Mouse (Mus musculus) CH12.LX (cell line): ENCODE data around the gene Cpne8. TPM values are rescaled to one million over a fixed set of nuclear protein-coding genes. Genes with fewer than 3 reads are reported as not detected.

Source experiments
- DNase-seq: peaks from one replicate; pipeline ENCODE4 v3.0.0-alpha.2; 2013; ENCODE audit errors: extremely low read depth
- H3K27ac ChIP-seq: 2 replicates; pipeline ENCODE4 v1.5.1; 2012; ENCODE audit warnings: low read depth, mild to moderate bottlenecking, control low read depth, moderate library complexity; ENCODE audit not compliant: insufficient read depth
- H3K27me3 ChIP-seq: replicated peaks from 2 replicates; pipeline ENCODE3; 2012; ENCODE audit warnings: inconsistent platforms
- H3K36me3 ChIP-seq, 2 experiments: replicated peaks in 1 of 2; 2 replicates each; pipeline versions ENCODE3 to v1.6.1; 2012; ENCODE audit warnings: inconsistent platforms in 1 of 2, low read length in 1 of 2, mild to moderate bottlenecking in 1 of 2, mixed read lengths in 1 of 2, moderate library complexity in 1 of 2; ENCODE audit not compliant: control insufficient read depth in 1 of 2, insufficient read depth in 1 of 2
- H3K4me1 ChIP-seq, 2 experiments: 2 replicates each; pipeline ENCODE4 v1.6.1; 2012; ENCODE audit warnings: inconsistent platforms in 1 of 2, moderate library complexity in 1 of 2; ENCODE audit not compliant: insufficient read depth in 2 of 2, control insufficient read depth in 1 of 2
- H3K4me2 ChIP-seq: 2 replicates; pipeline ENCODE4 v1.6.1; 2012; ENCODE audit warnings: low read depth, mild to moderate bottlenecking, control low read depth; ENCODE audit not compliant: poor library complexity, insufficient read depth, severe bottlenecking
- H3K4me3 ChIP-seq, 3 experiments: fragments of 150-350 bp in 1 of 3; sonication (generic) in 1 of 3; replicated peaks in 1 of 3; 2 replicates each; pipeline versions ENCODE3 to v1.5.1; 2011 to 2012; ENCODE audit warnings: low read depth in 2 of 3, low read length in 2 of 3, mild to moderate bottlenecking in 2 of 3, moderate library complexity in 2 of 3, control low read depth in 1 of 3, improper control_type of control experiment in 1 of 3, inconsistent platforms in 1 of 3, mixed read lengths in 1 of 3; ENCODE audit not compliant: poor library complexity in 1 of 3
- H3K79me2 ChIP-seq: replicated peaks from 2 replicates; pipeline ENCODE4 v1.6.1; 2012; ENCODE audit warnings: mild to moderate bottlenecking, moderate library complexity; ENCODE audit not compliant: control insufficient read depth, poor library complexity, insufficient read depth, severe bottlenecking; ENCODE audit errors: extremely low read depth
- H3K9ac ChIP-seq: 2 replicates; pipeline ENCODE4 v1.6.1; 2012; ENCODE audit warnings: low read depth, mild to moderate bottlenecking, control low read depth, moderate library complexity; ENCODE audit not compliant: insufficient read depth
- H3K9me3 ChIP-seq: replicated peaks from 2 replicates; pipeline ENCODE3; 2012; ENCODE audit warnings: low read length, inconsistent platforms, mixed read lengths
- BHLHE40 ChIP-seq: IDR thresholded peaks from 2 replicates; pipeline ENCODE4 v1.6.1; 2011; ENCODE audit warnings: mild to moderate bottlenecking, low read depth, low read length, improper control_type of control experiment
- CHD1 ChIP-seq: IDR thresholded peaks from 2 replicates; pipeline ENCODE4 v1.6.1; 2012; ENCODE audit warnings: low read depth, low read length, improper control_type of control experiment, inconsistent platforms
- E2F4 ChIP-seq: IDR thresholded peaks from 2 replicates; pipeline ENCODE4 v1.6.1; 2011; ENCODE audit warnings: low read depth, low read length, improper control_type of control experiment; ENCODE audit not compliant: insufficient replicate concordance
- ELF1 ChIP-seq: IDR thresholded peaks from 2 replicates; pipeline ENCODE4 v1.6.1; 2014; ENCODE audit warnings: low read depth, mild to moderate bottlenecking, inconsistent platforms, low read length, improper control_type of control experiment
- EP300 ChIP-seq: IDR thresholded peaks from 2 replicates; pipeline ENCODE4 v1.6.1; 2011; ENCODE audit warnings: low read length, improper control_type of control experiment
- ETS1 ChIP-seq: conservative IDR thresholded peaks from 2 replicates; pipeline ENCODE4 v1.6.1; 2012; ENCODE audit warnings: low read depth, mild to moderate bottlenecking, inconsistent platforms, low read length, improper control_type of control experiment, moderate library complexity
- GABPA ChIP-seq: IDR thresholded peaks from 2 replicates; pipeline ENCODE4 v1.6.1; 2012; ENCODE audit warnings: low read depth, low read length, improper control_type of control experiment, inconsistent platforms; ENCODE audit not compliant: insufficient replicate concordance
- HCFC1 ChIP-seq: IDR thresholded peaks from 2 replicates; pipeline ENCODE4 v1.6.1; 2012; ENCODE audit warnings: low read depth, mild to moderate bottlenecking, inconsistent platforms, low read length, improper control_type of control experiment
- JUN ChIP-seq: IDR thresholded peaks from 2 replicates; pipeline ENCODE4 v1.6.1; 2011; ENCODE audit warnings: low read depth, mild to moderate bottlenecking, low read length, improper control_type of control experiment, moderate library complexity; ENCODE audit not compliant: insufficient read depth
- JUND ChIP-seq: conservative IDR thresholded peaks from 2 replicates; pipeline ENCODE4 v1.6.1; 2011; ENCODE audit warnings: low read depth, low read length, improper control_type of control experiment
- MAX ChIP-seq: IDR thresholded peaks from 2 replicates; pipeline ENCODE4 v1.6.1; 2011; ENCODE audit warnings: low read length, improper control_type of control experiment
- MXI1 ChIP-seq: IDR thresholded peaks from 2 replicates; pipeline ENCODE4 v1.6.1; 2011; ENCODE audit warnings: mild to moderate bottlenecking, low read depth, low read length, improper control_type of control experiment
- NRF1 ChIP-seq: IDR thresholded peaks from 2 replicates; pipeline ENCODE4 v1.6.1; 2014; ENCODE audit warnings: low read depth, mild to moderate bottlenecking, inconsistent platforms, low read length, improper control_type of control experiment, moderate library complexity
- POLR2A ChIP-seq: IDR thresholded peaks from 2 replicates; pipeline ENCODE4 v1.6.1; 2011; ENCODE audit warnings: low read depth, mild to moderate bottlenecking, improper control_type of control experiment, low read length
- POLR2AphosphoS2 ChIP-seq: IDR thresholded peaks from 2 replicates; pipeline ENCODE4 v1.6.1; 2011; ENCODE audit warnings: low read depth, low read length, improper control_type of control experiment
- RAD21 ChIP-seq: IDR thresholded peaks from 2 replicates; pipeline ENCODE4 v1.6.1; 2011; ENCODE audit warnings: low read depth, mild to moderate bottlenecking, low read length, improper control_type of control experiment, moderate library complexity
- SMC3 ChIP-seq: IDR thresholded peaks from 2 replicates; pipeline ENCODE4 v1.6.1; 2011; ENCODE audit warnings: low read depth, low read length, improper control_type of control experiment
- TCF12 ChIP-seq: IDR thresholded peaks from 2 replicates; pipeline ENCODE4 v1.6.1; 2014; ENCODE audit warnings: low read depth, mild to moderate bottlenecking, inconsistent platforms, low read length, improper control_type of control experiment
- UBTF ChIP-seq: IDR thresholded peaks from 2 replicates; pipeline ENCODE4 v1.6.1; 2012; ENCODE audit warnings: low read depth, mild to moderate bottlenecking, inconsistent platforms, low read length, improper control_type of control experiment, moderate library complexity
- ZC3H11A ChIP-seq: IDR thresholded peaks from 2 replicates; pipeline ENCODE4 v1.6.1; 2012; ENCODE audit warnings: low read depth, mild to moderate bottlenecking, inconsistent platforms, low read length, improper control_type of control experiment
- dilution Hi-C: fragments of 300-500 bp; cut with MboI; formaldehyde crosslinking; loops from 2 replicates; pipeline ENCODE4 v1.14.3; 2020; ENCODE audit warnings: low sequenced_read_pairs; ENCODE audit not compliant: extremely low pct_unique_long_range_greater_than_20kb, extremely low pct_ligation_motif_present
- in situ Hi-C: fragments of 300-500 bp; cut with MboI; formaldehyde crosslinking; loops from 3 replicates; pipeline ENCODE4 v1.14.3; 2019; ENCODE audit warnings: low sequenced_read_pairs, low pct_ligation_motif_present, low pct_unique_long_range_greater_than_20kb, mixed read lengths
- polyA plus RNA-seq: library from polyadenylated mRNA; unstranded; fragments of >175 nt; gene quantifications from 2 replicates; pipeline ENCODE4 v1.2.1, GENCODE M21; 2012; ENCODE audit warnings: low read depth; ENCODE audit not compliant: insufficient read length
- total RNA-seq, 2 experiments: library from RNA; depleted of rRNA; stranded (reverse); fragments of 300-350 nt in 1 of 2; fragments of >200 nt in 1 of 2; gene quantifications; 2 replicates each; pipeline ENCODE4 v1.2.3; 2012 to 2014

Gene Cpne8
- total and polyA plus RNA-seq, 3 experiments = 0.66 to 7.1 (median 1.2) TPM

GRCm38 (mm10) chr15:90609836-90610415, 69.3 kb downstream of the Cpne8 start:
- no peak overlapping the region for H3K9ac ChIP-seq
- no peak for TF ChIP-seq UBTF
- TF ChIP-seq MAX = no peak
- TF ChIP-seq E2F4 = no peak
- no peak for TF ChIP-seq ETS1
- no peak for TF ChIP-seq POLR2A
- no peak for TF ChIP-seq EP300
- TF ChIP-seq NRF1 = no peak
- no peak for TF ChIP-seq BHLHE40
- no peak for TF ChIP-seq HCFC1
- TF ChIP-seq RAD21 = no peak
- no peak for TF ChIP-seq ELF1
- no peak for TF ChIP-seq MXI1
- TF ChIP-seq SMC3 = no peak
- TF ChIP-seq TCF12 = no peak
- TF ChIP-seq GABPA = no peak
- TF ChIP-seq, all 38 proteins: peak for 0
- dilution Hi-C loops = no loop called here
- Histone ChIP-seq H3K27me3 (no peaks in the 10 kb centered on the region), H3K4me1 (no peaks in the 10 kb centered on the region), H3K79me2 (no peaks in the 10 kb centered on the region), H3K4me3 (no peak overlapping the region), H3K36me3 (no peaks in the 10 kb centered on the region), H3K4me2 (no peak overlapping the region), H3K27ac (no peak overlapping the region), H3K9me3 (peaks cover 60% of the 10 kb centered on the region)
- no peak for DNase-seq
- in situ Hi-C loops = no loop called here

GRCm38 (mm10) chr15:90608368-90608767, 70.9 kb downstream of the Cpne8 start:
- no peaks in the 10 kb centered on the region for H3K79me2 ChIP-seq
- H3K9ac ChIP-seq = no peak overlapping the region
- H3K36me3 ChIP-seq = no peaks in the 10 kb centered on the region
- H3K4me1 ChIP-seq = no peaks in the 10 kb centered on the region
- dilution Hi-C loops (no loop called here), in situ Hi-C loops (no loop called here)
- no peak overlapping the region for H3K4me2 ChIP-seq
- H3K9me3 ChIP-seq = peaks cover 54% of the 10 kb centered on the region
- no peaks in the 10 kb centered on the region for H3K27me3 ChIP-seq
- no peak for DNase-seq
- H3K27ac ChIP-seq = no peak overlapping the region
- H3K4me3 ChIP-seq = no peak overlapping the region
- TF ChIP-seq CHD1 (no peak), POLR2AphosphoS2 (no peak), RAD21 (no peak), EP300 (no peak), POLR2A (no peak), JUND (no peak), ZC3H11A (no peak), TCF12 (no peak), JUN (no peak)
